Mouse (Mus musculus) brain, adult 10 weeks (tissue): ENCODE data around the gene Sfrp2. TPM values are rescaled to one million over a fixed set of nuclear protein-coding genes. Genes with fewer than 3 reads are reported as not detected.

Experiments
- polyA plus RNA-seq: library from polyadenylated mRNA; stranded (reverse); fragments of 350-450 nt; fragmentation: Illumina TruSeq; extraction: RNeasy Lipid Tissue Mini Kit (QIAGEN cat#74804); gene quantifications from one replicate; pipeline ENCODE4 v1.2.3, GENCODE M21; 2015; ENCODE audit warnings: low read depth, low replicate concordance

Sfrp2 gene
- polyA plus RNA-seq, result 2.3 TPM

GRCm38 (mm10) chr3:83765871-83766725 lies at the start of gene Sfrp2:
Sfrp2 (plus strand) TSS chr3:83766321.

Other genes starting within 250 kb of the Sfrp2 start
- gene Tlr2, start 75.4 kb downstream of the Sfrp2 start, polyA plus RNA-seq, result 1.2 TPM